Mouse (Mus musculus) thymus, adult 18-20 months (tissue): Measurements from ENCODE around the gene Gm3642.
"Not testable (repeated sequence)": the region's sequence is repeated elsewhere in the genome, so short reads cannot be mapped to it uniquely, and the experiment has no call there.

ENCODE experiments used
- DNase-seq, 2 experiments: peaks; one replicate each; pipeline ENCODE4 v3.0.0; 2022; ENCODE audit warnings: mixed read lengths in 2 of 2

Gene Gm3642

DNA sequence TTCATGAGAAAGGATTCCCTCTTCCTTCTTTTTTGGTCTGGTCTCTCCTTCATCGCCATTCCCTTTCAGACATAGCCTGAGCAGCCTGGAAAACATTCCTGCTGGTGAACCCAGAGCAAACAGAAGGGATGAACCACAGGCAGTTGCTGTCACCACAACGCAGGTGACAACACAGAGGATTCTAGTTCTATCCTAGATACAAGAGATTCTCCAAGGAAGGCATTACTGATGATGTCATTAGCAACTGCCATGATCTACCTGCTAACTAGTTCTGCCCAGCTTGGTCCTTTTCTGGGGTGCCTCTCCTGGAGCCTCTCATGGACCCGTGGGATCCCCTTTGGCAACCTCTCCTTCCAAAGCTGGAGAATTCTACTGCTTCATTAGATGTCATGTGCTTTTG lies at the start of gene Gm3642:
Gene Gm3642, minus strand, starts transcription at position 101 of the 400 bp plus-strand sequence.
- not testable (repeated sequence) for DNase-seq

DNA sequence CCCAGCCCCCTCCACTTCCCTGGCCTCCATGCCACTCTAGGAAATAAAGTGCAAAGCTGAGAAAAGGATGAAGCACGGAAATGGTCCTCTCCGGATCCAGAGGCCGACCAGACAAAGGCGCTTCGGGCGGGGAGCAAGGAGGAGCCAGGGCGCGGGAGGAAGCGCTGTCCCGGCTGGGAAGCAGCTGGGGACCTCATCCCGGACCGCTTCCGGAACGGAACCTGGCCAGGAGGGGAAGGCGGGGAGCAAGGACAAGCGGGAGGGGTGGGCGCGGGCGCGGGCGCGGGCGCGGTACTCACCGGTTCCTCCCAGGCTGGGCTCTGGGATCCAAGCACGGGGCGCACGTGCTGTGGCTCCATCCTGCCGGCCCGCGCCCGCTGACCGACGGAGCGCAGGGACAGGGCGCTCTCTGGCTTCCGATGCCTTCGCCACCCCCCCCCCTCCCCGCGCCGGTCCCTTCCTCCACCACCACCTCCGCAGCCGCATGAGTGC lies 49.5 kb upstream of the Gm3642 start, which contains the start of gene Gm3667:
Gene Gm3667, minus strand, starts transcription at position 442 of the 492 bp plus-strand sequence.
- DNase-seq: not testable (repeated sequence)

DNA sequence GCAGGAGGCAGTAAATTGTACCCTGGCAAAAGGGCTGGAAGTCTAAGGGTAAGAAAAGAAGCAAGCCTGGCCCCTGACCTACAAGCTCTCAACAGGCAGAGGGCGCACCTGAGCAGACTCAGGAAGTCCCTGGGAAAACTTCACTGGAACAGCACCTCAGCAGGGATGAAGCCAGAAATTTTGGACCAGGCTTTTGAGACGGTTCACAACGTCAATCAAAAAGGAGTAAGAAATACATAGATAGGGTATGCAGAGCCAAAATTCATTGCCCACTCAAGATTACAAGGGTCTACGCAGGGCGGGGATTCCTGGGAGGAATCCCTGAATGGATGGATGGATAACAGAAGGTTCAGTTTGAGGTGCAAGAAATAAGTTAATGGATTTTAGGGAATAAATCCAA lies 48.7 kb upstream of the Gm3642 start:
- DNase-seq: not testable (repeated sequence)

DNA sequence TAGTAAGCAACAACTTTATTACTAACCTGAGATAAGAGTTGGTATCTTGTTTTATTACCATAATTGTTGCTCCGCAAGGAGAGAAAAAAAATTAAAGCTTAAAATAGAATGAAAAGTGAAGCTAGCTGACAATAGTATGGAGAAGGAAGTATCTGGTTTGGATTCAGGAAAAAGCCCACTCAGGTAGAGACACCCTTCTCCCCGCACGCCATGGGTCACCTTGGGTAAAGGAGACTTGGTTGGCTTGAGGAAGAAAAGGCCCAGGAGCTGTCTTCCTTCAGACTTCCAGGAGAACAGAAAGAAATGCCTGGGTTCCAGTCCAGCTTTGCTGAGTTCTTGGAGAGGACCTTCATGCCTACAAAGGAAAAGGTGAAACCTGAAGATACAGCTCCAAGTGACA lies 16.8 kb downstream of the Gm3642 start:
- DNase-seq: not testable (repeated sequence)
